Mouse (Mus musculus) midbrain, embryonic 12.5 days (tissue): ENCODE measurements around the gene Npas3. TPM values are rescaled to one million over a fixed set of nuclear protein-coding genes. Genes with fewer than 3 reads are reported as not detected.
A peak's percentile ranks its signal among the peaks of the same experiment; 100 is the strongest.

Experiments used
- ATAC-seq: fragments of 200-750 bp; cut with Nextera tagmentation; 2 replicates; pipeline ENCODE4 v1.8.0; 2017; ENCODE audit warnings: low read depth, moderate TSS enrichment, moderate library complexity; ENCODE audit not compliant: low FRiP score
- H3K27ac ChIP-seq: fragments of 300-500 bp; sonication (generic); replicated peaks from 2 replicates; pipeline ENCODE4 v1.5.1; 2016; ENCODE audit warnings: mild to moderate bottlenecking
- H3K27me3 ChIP-seq: fragments of 300-500 bp; sonication (generic); 2 replicates; pipeline ENCODE4 v1.6.1; 2016; ENCODE audit warnings: mild to moderate bottlenecking
- H3K36me3 ChIP-seq: fragments of 300-500 bp; sonication (generic); 2 replicates; pipeline ENCODE4 v1.6.1; 2016
- H3K4me1 ChIP-seq: fragments of 300-500 bp; sonication (generic); 2 replicates; pipeline ENCODE4 v1.6.1; 2016
- H3K4me2 ChIP-seq: fragments of 300-500 bp; sonication (generic); replicated peaks from 2 replicates; pipeline ENCODE4 v1.6.1; 2016; ENCODE audit warnings: mild to moderate bottlenecking, moderate library complexity
- H3K4me3 ChIP-seq: fragments of 300-500 bp; sonication (generic); 2 replicates; pipeline ENCODE4 v1.5.1; 2016; ENCODE audit warnings: mild to moderate bottlenecking
- H3K9ac ChIP-seq: fragments of 300-500 bp; sonication (generic); replicated peaks from 2 replicates; pipeline ENCODE4 v1.6.1; 2016; ENCODE audit warnings: mild to moderate bottlenecking, moderate library complexity
- H3K9me3 ChIP-seq: fragments of 300-500 bp; sonication (generic); 2 replicates; pipeline ENCODE4 v1.6.1; 2016; ENCODE audit warnings: mild to moderate bottlenecking
- WGBS: fragments of 180-500 bp; shearing (Covaris S2); methylation state at CpG from one replicate; pipeline ENCODE4 v1.1.7; 2016; 5-methylcytosine and 5-hydroxymethylcytosine counted together
- polyA plus RNA-seq: library from polyadenylated mRNA; unstranded; fragments of >200 nt; fragmentation: Nextera tagmentation; extraction: Ambion mirVana; gene quantifications from 2 replicates; pipeline ENCODE4 v1.2.1, GENCODE M21; 2016

Npas3 gene
- polyA plus RNA-seq, 1 experiment from 2014 or later, result 30.0 TPM

DNA sequence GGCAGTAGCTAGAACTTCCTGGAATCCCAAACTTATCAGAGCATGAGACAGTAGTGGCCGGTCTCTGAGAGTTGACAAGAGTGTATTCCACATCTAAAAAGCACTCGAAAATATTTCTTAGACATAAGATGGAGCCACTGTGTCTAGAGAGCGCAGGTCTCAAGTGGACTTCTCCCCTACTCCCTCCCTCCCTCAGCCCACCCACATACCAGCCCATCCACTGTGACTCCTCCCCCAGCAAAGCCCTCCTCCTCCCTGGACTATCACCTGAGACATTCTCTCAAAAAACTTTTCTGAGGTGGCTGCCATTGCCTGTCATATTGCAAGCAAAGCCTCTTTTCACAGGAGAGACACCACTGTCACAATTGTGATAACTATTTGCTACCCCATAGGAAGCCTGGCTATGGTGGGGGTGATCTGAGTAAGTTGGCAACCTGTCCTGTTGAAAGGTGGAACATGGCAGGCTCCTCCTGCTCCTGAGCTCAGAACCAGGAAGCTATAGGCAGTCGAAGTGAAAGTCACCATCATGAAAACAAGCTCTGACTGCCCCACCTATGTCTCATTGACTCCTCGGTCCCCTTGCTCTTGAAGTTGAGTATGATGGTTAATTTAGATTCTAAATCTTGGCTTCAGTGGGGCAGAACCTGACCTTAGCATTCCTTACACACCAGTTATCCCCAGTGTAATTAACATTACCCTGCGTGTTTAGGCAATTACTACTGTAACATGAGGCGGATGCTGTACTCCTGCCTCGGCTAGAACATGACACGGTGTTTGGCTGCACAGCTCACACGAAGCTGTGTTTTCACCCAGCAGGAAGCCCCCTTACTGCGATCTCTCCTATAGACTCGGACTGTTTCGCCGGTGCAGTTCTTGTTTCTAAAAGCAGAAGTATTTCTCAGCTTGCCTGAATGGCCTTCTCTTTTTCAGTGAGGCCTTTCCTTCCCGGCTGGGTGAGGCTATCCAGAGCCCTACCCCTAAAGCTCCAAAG, 751.5 kb downstream of the Npas3 start:
- Histone ChIP-seq H3K4me1 (0 out of 2 replicates have a peak, but pooled peaks cover 11% of the 10 kb centered on the region), H3K36me3 (peaks cover 15% of the 10 kb centered on the region; the same call in 1 of the 2 replicates), H3K9ac (no peak overlapping the region), H3K27me3 (no peaks in the 10 kb centered on the region), H3K9me3 (no peaks in the 10 kb centered on the region), H3K4me3 (no peak overlapping the region), H3K27ac (peak overlapping the region; percentile 39; the same call in 1 of the 2 replicates), H3K4me2 (no peak overlapping the region)
- ATAC-seq, result no peak
- 74% methylated on average over 15 of the region's 15 CpGs for WGBS

GRCm38 (mm10) chr12:54002496-54002895, 754.0 kb downstream of the Npas3 start:
- Histone ChIP-seq H3K27me3 (no peaks in the 10 kb centered on the region), H3K36me3 (peaks cover 19% of the 10 kb centered on the region; the same call in 1 of the 2 replicates), H3K27ac (no peak overlapping the region), H3K4me3 (no peak overlapping the region), H3K4me2 (no peak overlapping the region), H3K9ac (no peak overlapping the region), H3K4me1 (0 out of 2 replicates have a peak, but pooled peaks cover 8% of the 10 kb centered on the region), H3K9me3 (no peaks in the 10 kb centered on the region)
- 68% methylated on average over 4 of the region's 4 CpGs for WGBS
- no peak for ATAC-seq

DNA sequence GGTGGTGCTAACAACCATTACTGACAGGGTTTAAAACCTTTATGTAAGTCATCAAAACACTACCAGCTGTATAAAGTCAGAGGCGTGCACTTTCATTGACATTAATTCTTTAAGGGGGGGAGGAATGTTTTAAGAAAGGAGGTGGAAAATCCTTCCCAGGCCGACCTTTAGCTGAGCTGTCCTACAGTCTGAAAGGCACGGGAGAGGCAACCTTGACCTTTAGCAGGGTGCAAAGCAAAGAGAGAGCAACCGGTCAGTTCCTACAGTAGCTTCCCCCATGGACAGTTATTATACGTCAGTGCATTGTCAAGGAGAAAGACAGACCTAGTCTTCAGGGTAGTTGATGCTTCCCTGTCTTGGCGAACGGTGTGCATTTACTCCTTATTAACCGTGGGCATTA, 756.1 kb downstream of the Npas3 start:
- ATAC-seq, result no peak
- H3K36me3 ChIP-seq, result peaks cover 19% of the 10 kb centered on the region; the same call in 1 of the 2 replicates
- H3K4me1 ChIP-seq, result 0 out of 2 replicates have a peak, but pooled peaks cover 8% of the 10 kb centered on the region
- WGBS, result 43% methylated on average over 8 of the region's 8 CpGs
- H3K27ac ChIP-seq, result no peak overlapping the region
- H3K4me3 ChIP-seq, result no peak overlapping the region
- no peak overlapping the region for H3K4me2 ChIP-seq
- no peaks in the 10 kb centered on the region for H3K9me3 ChIP-seq
- no peak overlapping the region for H3K9ac ChIP-seq
- H3K27me3 ChIP-seq, result no peaks in the 10 kb centered on the region

- peaks cover 19% of the 10 kb centered on the region; the same call in 1 of the 2 replicates for H3K36me3 ChIP-seq
- H3K4me1 ChIP-seq, result 0 out of 2 replicates have a peak, but pooled peaks cover under 1% of the 10 kb centered on the region
- H3K27ac ChIP-seq, result no peak overlapping the region
- H3K4me3 ChIP-seq, result no peak overlapping the region
- H3K9ac ChIP-seq, result no peak overlapping the region
- no peaks in the 10 kb centered on the region for H3K27me3 ChIP-seq
- WGBS, result 85% methylated on average over 4 of the region's 4 CpGs
- H3K9me3 ChIP-seq, result no peaks in the 10 kb centered on the region
- H3K4me2 ChIP-seq, result no peak overlapping the region
- ATAC-seq, result no peak
Observed at GRCm38 (mm10) chr12:54005546-54005945, 757.1 kb downstream of the Npas3 start.

- no peak for ATAC-seq
- Histone ChIP-seq H3K4me2 (no peak overlapping the region), H3K9ac (no peak overlapping the region), H3K4me1 (no peaks in the 10 kb centered on the region), H3K27me3 (no peaks in the 10 kb centered on the region), H3K9me3 (no peaks in the 10 kb centered on the region), H3K27ac (no peak overlapping the region), H3K4me3 (no peak overlapping the region), H3K36me3 (no peaks in the 10 kb centered on the region)
Observed at GRCm38 (mm10) chr12:54015304-54015703, 766.8 kb downstream of the Npas3 start.

- H3K27ac ChIP-seq, result no peak overlapping the region
- 34% methylated on average over 8 of the region's 8 CpGs for WGBS
- no peak for ATAC-seq
Observed at GRCm38 (mm10) chr12:54017949-54018348, 769.5 kb downstream of the Npas3 start.

DNA sequence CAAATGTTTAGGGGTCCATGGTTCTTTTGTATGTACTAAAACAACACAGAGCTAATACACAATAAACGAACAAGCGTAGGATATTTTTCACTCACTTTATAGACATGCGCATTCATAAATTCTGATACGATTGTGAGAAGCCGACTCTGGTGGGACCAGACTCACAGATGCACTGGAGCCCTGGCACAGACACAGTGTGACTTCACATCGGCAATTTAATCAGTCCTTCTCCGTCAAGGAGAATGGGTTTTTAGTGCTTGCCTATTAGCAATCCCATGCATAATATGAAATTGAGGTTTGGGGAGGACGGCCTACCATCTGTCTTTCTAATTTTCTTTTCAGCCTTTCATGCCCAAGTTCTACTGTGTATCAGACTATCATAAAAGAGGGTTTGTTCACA, 771.5 kb downstream of the Npas3 start:
- Histone ChIP-seq H3K4me2 (no peak overlapping the region), H3K36me3 (no peaks in the 10 kb centered on the region), H3K4me3 (no peak overlapping the region), H3K27me3 (no peaks in the 10 kb centered on the region), H3K4me1 (no peaks in the 10 kb centered on the region), H3K9me3 (no peaks in the 10 kb centered on the region), H3K27ac (no peak overlapping the region), H3K9ac (no peak overlapping the region)
- ATAC-seq, result no peak
- 87% methylated on average over 8 of the region's 8 CpGs for WGBS

More at GRCm38 (mm10) chr12:54017949-54018348, 769.5 kb downstream of the Npas3 start:
- Histone ChIP-seq H3K27me3 (no peaks in the 10 kb centered on the region), H3K4me3 (no peak overlapping the region), H3K4me1 (no peaks in the 10 kb centered on the region), H3K9me3 (no peaks in the 10 kb centered on the region), H3K36me3 (no peaks in the 10 kb centered on the region), H3K9ac (no peak overlapping the region), H3K4me2 (no peak overlapping the region)

DNA sequence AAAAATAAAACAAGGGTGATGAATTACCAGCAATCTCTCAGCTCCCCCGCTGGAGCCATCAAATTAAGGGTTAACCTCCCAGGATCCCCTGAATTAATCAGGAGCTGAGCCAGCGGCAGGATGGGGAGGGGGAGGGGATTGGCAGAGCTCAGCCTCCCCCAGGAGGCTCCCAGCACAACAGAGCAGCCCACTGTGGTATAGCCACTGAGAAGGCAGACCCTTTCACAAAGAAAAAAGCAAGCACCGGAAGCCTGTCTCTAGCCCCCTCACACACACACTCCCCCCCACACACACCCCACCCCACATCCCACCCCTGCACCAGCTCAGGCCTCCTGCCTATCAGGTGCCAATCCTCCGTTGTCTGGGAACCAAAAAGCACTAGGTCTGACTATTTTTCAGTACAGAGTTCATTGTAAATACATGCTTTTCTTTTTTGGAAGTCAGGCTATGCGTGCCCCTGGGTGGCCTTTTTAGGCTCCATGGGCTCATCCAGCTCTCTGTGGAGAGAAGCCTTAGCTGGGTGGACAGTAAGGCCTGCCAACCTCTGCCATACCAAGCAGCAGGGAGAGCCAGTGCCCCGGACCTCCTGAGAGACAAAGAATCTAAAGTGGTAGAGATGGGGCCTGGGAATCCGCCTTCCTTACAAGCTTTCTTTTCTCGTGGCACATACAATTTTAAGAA, 786.3 kb downstream of the Npas3 start:
- WGBS, result 7% methylated on average over 8 of the region's 8 CpGs
- H3K27ac ChIP-seq, result peak overlapping the region; percentile 94
- no peak overlapping the region for H3K4me3 ChIP-seq
- no peaks in the 10 kb centered on the region for H3K27me3 ChIP-seq
- peaks cover 40% of the 10 kb centered on the region for H3K4me1 ChIP-seq
- peak; percentile 97 for ATAC-seq
- peak overlapping the region; percentile 29 for H3K4me2 ChIP-seq
- no peaks in the 10 kb centered on the region for H3K36me3 ChIP-seq
- no peaks in the 10 kb centered on the region for H3K9me3 ChIP-seq
- peak overlapping the region; percentile 41 for H3K9ac ChIP-seq

- no peak for ATAC-seq
- H3K9ac ChIP-seq, result no peak overlapping the region
- H3K9me3 ChIP-seq, result no peaks in the 10 kb centered on the region
- WGBS, result 90% methylated on average over 3 of the region's 3 CpGs
- H3K4me3 ChIP-seq, result no peak overlapping the region
- no peaks in the 10 kb centered on the region for H3K27me3 ChIP-seq
- no peak overlapping the region for H3K27ac ChIP-seq
- no peak overlapping the region for H3K4me2 ChIP-seq
- peaks cover 34% of the 10 kb centered on the region for H3K4me1 ChIP-seq
- H3K36me3 ChIP-seq, result no peaks in the 10 kb centered on the region
Observed at GRCm38 (mm10) chr12:54037602-54038001, 789.1 kb downstream of the Npas3 start.

DNA sequence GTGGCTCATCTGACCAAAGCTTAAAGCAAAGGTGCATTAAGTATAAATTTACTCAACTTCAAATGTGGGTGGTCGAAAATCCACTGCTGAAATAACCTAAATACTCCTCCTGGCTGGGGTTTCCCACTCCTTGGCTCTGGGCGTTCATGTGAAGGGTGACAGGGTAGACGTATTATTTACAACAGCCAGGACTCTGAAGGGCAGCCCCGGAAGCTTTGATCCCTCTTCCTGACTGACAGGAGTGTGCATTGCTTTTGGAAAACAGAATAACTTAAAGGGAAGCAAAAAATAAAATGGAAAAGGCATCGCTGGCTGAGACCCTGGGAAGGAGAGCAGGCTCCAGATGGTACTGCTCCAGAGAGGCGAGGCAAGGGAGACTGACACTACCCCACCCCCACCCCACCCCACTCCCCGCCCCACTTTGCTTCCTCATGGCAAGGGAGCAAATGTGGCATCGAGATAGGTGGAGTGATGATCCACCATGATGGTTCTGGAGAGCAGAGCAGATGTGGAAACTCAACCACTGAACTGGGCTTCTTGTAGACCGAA, 794.6 kb downstream of the Npas3 start:
- H3K4me3 ChIP-seq, result no peak overlapping the region
- no peak overlapping the region for H3K9ac ChIP-seq
- no peaks in the 10 kb centered on the region for H3K27me3 ChIP-seq
- peaks cover 30% of the 10 kb centered on the region for H3K4me1 ChIP-seq
- 47% methylated on average over 9 of the region's 9 CpGs for WGBS
- H3K27ac ChIP-seq, result peak overlapping the region; percentile 60; the same call in 1 of the 2 replicates
- no peaks in the 10 kb centered on the region for H3K9me3 ChIP-seq
- H3K4me2 ChIP-seq, result no peak overlapping the region
- no peaks in the 10 kb centered on the region for H3K36me3 ChIP-seq
- ATAC-seq, result 0 out of 2 replicates have a peak, but pooled peaks have one; percentile 19

DNA sequence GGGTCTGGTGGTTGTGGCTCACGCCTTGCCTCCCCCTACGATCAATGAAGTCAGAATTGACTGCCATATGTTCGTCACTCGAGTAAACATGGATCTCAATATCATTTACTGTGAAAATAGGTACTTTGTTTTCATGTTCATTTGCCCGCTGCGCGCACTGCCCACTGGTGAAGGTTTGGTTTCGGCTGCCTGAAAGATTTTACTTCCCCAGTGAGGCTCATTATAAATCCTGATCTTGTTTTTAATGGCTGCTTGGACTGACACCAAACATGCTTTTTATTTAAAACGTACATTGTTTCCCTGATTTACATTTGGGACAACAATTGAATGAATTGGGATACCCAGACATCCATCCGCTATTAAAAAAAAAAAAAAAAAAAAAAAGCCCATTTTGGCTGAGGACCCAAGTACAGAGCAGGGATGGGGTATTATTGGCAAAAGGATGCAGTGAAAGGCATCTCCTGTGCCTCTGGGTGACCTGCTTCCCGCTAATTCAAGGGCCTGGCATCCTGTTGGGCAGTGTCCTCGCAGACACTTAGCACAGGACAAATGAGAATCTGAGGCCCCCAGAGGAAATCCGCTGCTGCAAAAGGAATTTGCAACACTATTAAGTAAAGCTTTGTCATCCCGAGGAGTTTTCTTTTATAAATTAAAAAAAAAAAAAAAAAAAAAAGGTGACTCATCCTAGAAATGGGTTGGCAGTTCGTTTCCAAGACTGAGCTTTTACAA, 796.3 kb downstream of the Npas3 start:
- no peaks in the 10 kb centered on the region for H3K9me3 ChIP-seq
- H3K36me3 ChIP-seq, result no peaks in the 10 kb centered on the region
- H3K4me3 ChIP-seq, result no peak overlapping the region
- no peak overlapping the region for H3K27ac ChIP-seq
- no peak overlapping the region for H3K9ac ChIP-seq
- peak; percentile 41; the same call in 1 of the 2 replicates for ATAC-seq
- H3K4me2 ChIP-seq, result no peak overlapping the region
- WGBS, result 65% methylated on average over 15 of the region's 15 CpGs
- peaks cover 30% of the 10 kb centered on the region for H3K4me1 ChIP-seq
- H3K27me3 ChIP-seq, result no peaks in the 10 kb centered on the region
